Mouse (Mus musculus) gastrocnemius, postnatal 4 days (tissue): ENCODE data around the gene Chaf1b. TPM values are rescaled to one million over a fixed set of nuclear protein-coding genes. Genes with fewer than 3 reads are reported as not detected.

Experiments
- DNase-seq, 2 experiments: peaks; one replicate each; pipeline ENCODE4 v3.0.0; 2021 to 2022; ENCODE audit warnings: low spot score in 2 of 2, mixed read lengths in 2 of 2
- long read RNA-seq, 2 experiments: library from polyadenylated mRNA; stranded (forward); transcript quantifications; one replicate each; pipeline ENCODE4 v2.0.0; 2021
- total RNA-seq, 2 experiments: library from RNA; stranded (reverse); gene quantifications; 2 replicates each; pipeline ENCODE4 v1.2.3; 2021

Gene Chaf1b
- total RNA-seq = 10 to 100 TPM; 13.7 to 13.8 TPM
- long read RNA-seq, experiment 1, transcript Chaf1b-201 (14 exons, 1,922 nt) = major isoform, 29 of 40 reads
- long read RNA-seq, experiment 1, partial matches to known transcripts = 6 of 40 reads
- long read RNA-seq, experiment 1, other reads (novel, unspliced or antisense) = 4 of 40 reads
- long read RNA-seq, experiment 2, transcript Chaf1b-201 (14 exons, 1,922 nt) = major isoform, 25 of 32 reads
- long read RNA-seq, experiment 2, partial matches to known transcripts = 5 of 32 reads
- long read RNA-seq, experiment 2, other reads (novel, unspliced or antisense) = 2 of 32 reads

GRCm38 (mm10) chr16:93883423-93884085 is at the start of gene Chaf1b:
TSS of gene Chaf1b (plus strand) at chr16:93883901.
- peak; percentile 95 to 97 for DNase-seq

- DNase-seq = no peak
Measured at GRCm38 (mm10) chr16:93834076-93834475, 49.6 kb upstream of the Chaf1b start.

DNA sequence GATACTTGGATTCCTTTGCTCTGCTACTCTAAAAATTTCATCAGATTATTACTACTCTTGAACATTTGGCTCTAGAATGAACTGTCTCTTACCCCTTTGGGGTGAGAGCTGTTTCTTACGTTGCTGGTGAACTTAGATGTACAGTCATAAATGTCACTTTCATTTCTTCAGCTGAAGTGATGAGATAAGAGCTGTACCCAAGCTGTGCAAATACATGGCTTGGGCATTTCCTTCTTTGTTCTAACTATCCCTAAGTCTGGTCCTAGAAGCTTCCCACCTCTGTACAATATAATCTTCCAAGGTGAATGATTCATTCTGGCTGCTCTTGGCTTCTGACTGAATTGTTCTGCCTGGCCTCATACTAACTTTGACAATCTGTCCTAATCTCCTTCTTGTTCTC is 44.7 kb upstream of the Chaf1b start:
- DNase-seq = no peak

DNA sequence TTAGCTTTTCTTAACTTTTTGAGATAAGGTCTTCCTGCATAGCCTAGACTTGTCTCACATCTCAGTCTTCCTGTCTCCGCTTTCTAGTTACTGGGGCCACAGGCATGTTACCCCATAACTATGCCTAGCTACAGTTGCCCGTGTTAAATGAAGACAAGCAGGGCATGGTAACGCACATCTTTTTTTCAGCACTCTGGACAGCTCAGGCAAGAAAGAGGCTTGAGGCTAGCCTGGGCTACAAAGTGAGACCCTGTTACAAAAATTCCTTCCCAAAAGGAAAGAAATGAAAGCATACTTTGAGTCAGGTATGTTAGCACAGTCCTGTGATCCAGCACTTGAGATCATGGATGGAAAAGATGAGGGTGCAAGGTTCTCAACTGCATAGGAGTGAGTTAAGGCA is 33.2 kb upstream of the Chaf1b start:
- no peak for DNase-seq

GRCm38 (mm10) chr16:93859967-93860366 is 23.7 kb upstream of the Chaf1b start:
- DNase-seq = no peak

GRCm38 (mm10) chr16:93860686-93861085 is 23.0 kb upstream of the Chaf1b start:
- DNase-seq = no peak

DNA sequence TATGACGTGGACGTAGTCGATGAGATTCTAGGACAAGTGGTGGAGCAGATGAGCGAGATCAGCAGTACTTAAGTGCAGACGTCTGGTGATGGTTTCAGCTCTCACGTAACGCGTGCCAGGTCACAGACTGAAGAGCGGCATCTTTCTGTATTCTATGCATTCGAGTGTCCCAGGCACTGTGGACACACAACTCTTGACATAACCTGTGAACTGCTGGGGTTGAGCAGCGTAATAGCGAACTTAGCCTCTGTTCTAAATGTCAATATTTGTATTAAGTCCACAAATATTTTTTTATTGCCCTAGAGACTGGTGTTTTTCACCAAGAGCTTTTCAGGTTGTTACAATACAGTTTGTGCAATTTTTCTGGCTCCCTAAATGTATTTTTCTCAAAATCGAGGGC is 8.9 kb upstream of the Chaf1b start:
- no peak for DNase-seq

- DNase-seq = no peak
Measured at GRCm38 (mm10) chr16:93877612-93878380, 5.9 kb upstream of the Chaf1b start.

GRCm38 (mm10) chr16:93884086-93884721 is 503 bp downstream of the Chaf1b start:
- DNase-seq = no peak

DNA sequence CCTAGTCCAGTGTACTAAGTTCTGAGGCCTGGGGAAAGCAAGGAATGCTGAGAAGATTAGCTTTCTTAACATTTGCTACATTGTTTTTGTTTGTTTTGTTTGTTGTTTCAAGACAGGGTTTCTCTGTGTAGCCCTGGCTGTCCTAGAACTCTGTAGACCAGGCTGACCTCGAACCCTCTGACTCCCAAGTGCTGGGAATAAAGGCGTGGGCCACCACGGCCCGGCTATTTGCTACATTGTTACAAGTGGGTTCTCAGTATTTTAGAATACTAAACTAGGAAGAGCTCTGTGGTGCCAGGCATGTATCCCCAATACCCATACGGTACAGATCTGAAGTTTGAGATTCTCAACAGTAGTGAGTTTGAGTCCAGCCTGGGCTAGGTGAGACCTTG is 1.0 kb downstream of the Chaf1b start:
- no peak for DNase-seq

DNA sequence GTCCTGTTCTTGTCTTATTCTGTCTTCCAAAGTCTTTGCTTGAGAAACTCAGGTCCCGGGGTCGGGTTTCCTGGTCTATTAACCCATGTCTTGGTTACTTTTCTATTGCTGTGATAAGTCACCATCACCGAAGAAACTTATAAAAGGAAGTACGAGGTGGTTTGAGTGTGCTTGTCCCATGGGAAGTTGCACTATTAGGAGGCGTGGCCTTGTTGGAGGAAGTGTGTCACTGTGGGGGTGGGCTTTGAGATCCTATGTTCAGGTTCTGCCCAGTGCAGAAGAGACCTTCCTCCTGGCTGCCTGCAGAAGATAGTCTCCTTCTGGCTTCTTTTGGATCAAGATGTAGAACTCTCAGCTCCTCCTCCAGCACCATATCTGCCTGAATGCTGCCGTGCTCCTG is 4.8 kb downstream of the Chaf1b start:
- no peak for DNase-seq

DNA sequence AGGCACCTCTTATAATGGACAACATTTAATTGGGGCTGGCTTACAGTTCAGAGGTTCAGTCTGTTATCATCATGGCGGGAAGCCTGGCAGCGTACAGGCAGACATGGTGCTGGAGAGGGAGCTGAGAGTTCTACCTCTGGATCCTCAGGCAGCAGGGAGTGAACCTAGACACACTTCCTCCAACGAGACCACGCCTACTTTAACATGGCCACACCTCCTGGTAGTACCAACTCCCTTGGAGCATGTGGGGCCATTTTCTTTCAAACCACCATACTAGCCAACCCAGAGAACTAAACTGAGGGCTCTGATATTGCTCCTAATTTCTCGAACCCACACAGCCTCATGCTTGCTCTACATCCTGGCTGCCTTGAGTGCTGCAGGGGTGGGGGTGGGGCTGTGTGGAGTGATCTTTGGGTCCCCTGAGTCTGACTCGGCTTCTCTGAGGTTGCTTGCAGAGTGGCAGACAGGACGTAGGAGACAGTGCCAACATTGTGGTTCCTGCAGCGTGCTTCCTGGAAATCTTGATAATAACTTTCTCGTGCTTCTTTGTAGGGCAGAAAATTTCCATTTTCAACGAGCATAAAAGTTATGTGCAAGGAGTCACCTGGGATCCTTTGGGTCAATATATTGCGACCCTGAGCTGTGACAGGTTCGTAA is 7.4 kb downstream of the Chaf1b start:
- no peak for DNase-seq

GRCm38 (mm10) chr16:93893285-93893684 is 9.6 kb downstream of the Chaf1b start:
- DNase-seq = no peak

- DNase-seq = no peak
Measured at GRCm38 (mm10) chr16:93903027-93903426, 19.3 kb downstream of the Chaf1b start.

- peak in 1 of 2 experiments; percentile 49 for DNase-seq
Measured at GRCm38 (mm10) chr16:93906156-93907014, 22.7 kb downstream of the Chaf1b start.

DNA sequence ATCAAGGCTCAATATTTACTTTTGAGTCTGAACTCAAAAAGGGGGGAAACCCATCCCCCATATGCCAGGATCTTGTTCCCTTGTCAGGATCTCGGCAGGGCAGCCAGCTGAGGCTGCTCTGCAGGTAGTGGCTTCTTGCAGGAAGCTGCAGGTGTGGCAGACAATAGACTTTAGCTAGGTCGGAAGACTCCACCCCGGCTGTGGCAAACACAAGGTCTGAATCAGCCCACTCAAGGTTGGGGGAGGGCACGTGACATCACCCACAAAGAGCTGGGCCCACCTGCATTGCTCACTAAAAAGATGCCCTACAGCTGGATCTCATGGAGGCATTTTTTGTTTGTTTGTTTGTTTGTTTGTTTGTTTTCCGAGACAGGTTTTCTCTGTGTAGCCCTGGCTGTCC is 24.1 kb downstream of the Chaf1b start:
- no peak for DNase-seq

DNA sequence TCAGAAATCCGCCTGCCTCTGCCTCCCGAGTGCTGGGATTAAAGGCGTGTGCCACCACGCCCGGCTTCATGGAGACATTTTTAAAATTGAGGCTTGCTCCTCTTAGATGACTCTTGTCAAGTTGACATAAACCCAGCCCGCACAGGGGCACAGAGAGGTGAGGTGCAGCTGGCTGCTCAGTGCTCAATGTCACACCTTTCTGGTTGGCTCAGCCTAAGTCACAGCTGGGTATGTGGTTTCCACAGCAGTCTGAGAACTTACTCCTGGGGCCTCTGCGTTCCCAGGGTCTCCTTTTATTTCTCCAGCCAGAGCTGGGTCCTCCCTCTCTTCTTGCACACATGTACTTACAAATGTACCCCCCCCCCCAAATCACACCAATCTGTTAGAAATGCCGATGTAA is 24.5 kb downstream of the Chaf1b start:
- no peak for DNase-seq

DNA sequence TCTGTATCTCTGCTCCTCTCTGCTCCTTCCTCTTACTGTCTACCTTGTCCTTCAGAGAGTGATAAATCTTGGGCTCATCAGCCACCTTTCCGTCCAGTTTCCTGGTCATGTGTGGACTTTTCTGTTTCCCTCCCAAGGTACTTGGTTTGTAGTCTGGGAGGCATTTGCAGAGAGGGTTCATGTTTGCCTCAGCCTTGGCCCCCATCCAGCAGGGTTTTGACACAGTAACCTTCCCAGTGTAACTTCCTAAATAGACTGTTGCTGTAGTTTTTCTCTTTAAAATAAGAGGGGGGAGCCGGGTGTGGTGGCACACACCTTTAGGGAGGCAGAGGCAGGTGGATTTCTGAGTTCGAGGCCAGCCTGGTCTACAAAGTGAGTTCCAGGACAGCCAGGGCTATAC is 26.2 kb downstream of the Chaf1b start:
- no peak for DNase-seq

- no peak for DNase-seq
Measured at GRCm38 (mm10) chr16:93910735-93911665, 27.3 kb downstream of the Chaf1b start.
